Mouse (Mus musculus) pancreas, adult 10 weeks (tissue): ENCODE measurements around the gene Serp2. TPM values are rescaled to one million over a fixed set of nuclear protein-coding genes. Genes with fewer than 3 reads are reported as not detected.

Source experiments
- polyA plus RNA-seq: library from polyadenylated mRNA; stranded (reverse); fragments of 350-450 nt; fragmentation: Illumina TruSeq; extraction: RNeasy Lipid Tissue Mini Kit (QIAGEN cat#74804); gene quantifications from one replicate; pipeline ENCODE4 v1.2.3, GENCODE M21; 2015; ENCODE audit warnings: low read depth, low replicate concordance; ENCODE audit not compliant: insufficient read depth

Gene Serp2
- 1.6 TPM for polyA plus RNA-seq

GRCm38 (mm10) chr14:76556852-76557208, at the start of gene Serp2:
Serp2 (minus strand) TSS chr14:76556889.

Other genes with a start within 250 kb of the Serp2 start
- 83.5 TPM for gene Tsc22d1, start 141.9 kb downstream of the Serp2 start, polyA plus RNA-seq